Comparison of ENCODE assay signal across 16 mouse cellular contexts in genomic region chr8:121721072-121721471, GRCm38 (mm10). TPM values are rescaled to one million over a fixed set of nuclear protein-coding genes. Genes with fewer than 3 reads are reported as not detected.
"Had no signal": no experiment of that assay in that cellular context is flagged by ENCODE, and none has a peak within 500 bp of the region (broad histone marks: within the 10 kb centered on the region; RNA-seq: fewer than 3 reads in every experiment).

No protein-coding gene starts in this region.

- H3K4me2 ChIP-seq: kidney, embryonic 15.5 days; liver, embryonic 11.5 days; liver, embryonic 15.5 days; midbrain, embryonic 13.5 days; neural tube, embryonic 15.5 days had no signal

- ATAC-seq: lung, postnatal 0 days; midbrain, embryonic 13.5 days had no signal

- H3K27ac ChIP-seq: kidney, embryonic 15.5 days; left cerebral cortex, adult 2 months; limb, embryonic 10.5 days; liver, embryonic 15.5 days; midbrain, embryonic 13.5 days; neural tube, embryonic 15.5 days had no signal

- H3K4me1 ChIP-seq: liver, embryonic 15.5 days had no signal

- H3K36me3 ChIP-seq: kidney, embryonic 15.5 days; limb, embryonic 10.5 days; liver, embryonic 15.5 days; midbrain, embryonic 13.5 days; neural tube, embryonic 15.5 days had no signal

- H3K4me3 ChIP-seq: kidney, embryonic 15.5 days; left cerebral cortex, adult 2 months; limb, embryonic 10.5 days; liver, embryonic 15.5 days; midbrain, embryonic 13.5 days; myocyte; neural tube, embryonic 15.5 days had no signal

- H3K9me3 ChIP-seq: kidney, embryonic 15.5 days; limb, embryonic 10.5 days; liver, embryonic 15.5 days; midbrain, embryonic 13.5 days; neural tube, embryonic 15.5 days had no signal

- H3K9ac ChIP-seq: kidney, embryonic 15.5 days; liver, embryonic 15.5 days; midbrain, embryonic 13.5 days; neural tube, embryonic 15.5 days had no signal

- DNase-seq: kidney, postnatal 25 days; lung, adult 2 months; lung, postnatal 36 days; right cerebral cortex, postnatal 4 days; spleen, adult 18-20 months; thymus, adult 18-20 months; thymus, postnatal 14 days had no signal

RNA-seq across cellular contexts. Expression of gene Jph3, which starts 8.4 kb away (rescaled TPM):
- polyA plus RNA-seq: myocyte had no signal
